ENCODE assay signal across 14 mouse cellular contexts in the genomic region with DNA sequence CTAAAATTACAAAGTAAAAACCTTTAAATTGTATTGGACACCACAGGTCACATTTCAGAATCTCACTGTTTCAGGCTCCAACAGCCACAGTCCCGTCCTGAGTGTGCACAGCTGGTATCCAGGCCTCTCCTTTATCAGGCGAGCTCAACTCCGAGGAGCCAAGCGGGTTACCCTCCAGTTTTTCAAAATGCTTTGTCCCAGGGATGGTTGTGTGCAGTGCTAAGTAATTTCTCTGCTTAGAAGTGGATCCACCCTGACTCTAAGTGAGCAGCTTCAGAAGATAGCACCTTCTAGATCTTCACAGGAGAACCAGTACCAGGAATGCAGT.
DNase-seq lines count a peak whose midpoint lies in the region; ATAC-seq and TF ChIP-seq lines count a peak whose summit lies in the region.
"Had no signal": no experiment of that assay in that cellular context is flagged by ENCODE, and none has a peak within 500 bp of the region (broad histone marks: within the 10 kb centered on the region; RNA-seq: fewer than 3 reads in every experiment).

No protein-coding gene starts in this region.

- WGBS in forebrain, embryonic 10.5 days: 62% methylated on average over 4 of the region's 4 CpGs
- 54% methylated on average over 4 of the region's 4 CpGs for WGBS in forebrain, embryonic 11.5 days
- 47% methylated on average over 4 of the region's 4 CpGs for WGBS in kidney, embryonic 16.5 days
- 38% methylated on average over 4 of the region's 4 CpGs for WGBS in embryonic facial prominence, embryonic 15.5 days
- WGBS in limb, embryonic 14.5 days: 21% methylated on average over 4 of the region's 4 CpGs

- no peak overlapping the region for H3K9ac ChIP-seq in forebrain, embryonic 11.5 days (ENCODE audit: low read length)
- no peak overlapping the region for H3K9ac ChIP-seq in kidney, embryonic 16.5 days (replicated peaks; ENCODE audit: low read length)
- no peak overlapping the region for H3K9ac ChIP-seq in embryonic facial prominence, embryonic 15.5 days
- no peak overlapping the region for H3K9ac ChIP-seq in limb, embryonic 14.5 days (ENCODE audit: low read depth, low read length, severe bottlenecking)

- no peak overlapping the region for H3K4me2 ChIP-seq in forebrain, embryonic 11.5 days (ENCODE audit: low read depth, low read length, severe bottlenecking)
- H3K4me2 ChIP-seq in kidney, embryonic 16.5 days (replicated peaks; ENCODE audit: low read depth, low read length): no peak overlapping the region
- no peak overlapping the region for H3K4me2 ChIP-seq in embryonic facial prominence, embryonic 15.5 days (replicated peaks)
- 0 out of 2 replicates have a peak overlapping the region, but pooled peaks have one; percentile 0 for H3K4me2 ChIP-seq in limb, embryonic 14.5 days (replicated peaks; ENCODE audit: low read depth, low read length, severe bottlenecking)
- H3K4me2 ChIP-seq: liver, embryonic 11.5 days had no signal

- H3K27ac ChIP-seq in forebrain, embryonic 10.5 days: peak overlapping the region; percentile 44
- no peak overlapping the region for H3K27ac ChIP-seq in forebrain, embryonic 11.5 days (ENCODE audit: low read depth, low read length)
- peak overlapping the region; percentile 81 for H3K27ac ChIP-seq in kidney, embryonic 16.5 days (ENCODE audit: low read length)
- peak overlapping the region; percentile 63; the same call in 1 of the 2 replicates for H3K27ac ChIP-seq in embryonic facial prominence, embryonic 15.5 days (replicated peaks)
- H3K27ac ChIP-seq in limb, embryonic 14.5 days (replicated peaks; ENCODE audit: low read depth, low read length): peak overlapping the region; percentile 21; the same call in 1 of the 2 replicates

- H3K9me3 ChIP-seq in forebrain, embryonic 10.5 days: no peaks in the 10 kb centered on the region
- H3K9me3 ChIP-seq in forebrain, embryonic 11.5 days (ENCODE audit: control insufficient read depth, low read length): no peaks in the 10 kb centered on the region
- no peaks in the 10 kb centered on the region for H3K9me3 ChIP-seq in kidney, embryonic 16.5 days (ENCODE audit: low read length)
- H3K9me3 ChIP-seq in embryonic facial prominence, embryonic 15.5 days (replicated peaks): no peaks in the 10 kb centered on the region
- no peaks in the 10 kb centered on the region for H3K9me3 ChIP-seq in limb, embryonic 14.5 days (ENCODE audit: control insufficient read depth, low read length)

- DNase-seq in forebrain, embryonic 10.5 days (ENCODE audit: extremely low spot score, low spot score): no peak
- DNase-seq in forebrain, embryonic 11.5 days (ENCODE audit: low spot score): no peak
- DNase-seq in kidney, adult 18-20 months: no peak
- peak; percentile 30 for DNase-seq in limb, embryonic 14.5 days (ENCODE audit: low spot score)
- no peak for DNase-seq in cerebellum, postnatal 25 days
- DNase-seq in gastrocnemius, adult 8-10 months (ENCODE audit: low spot score in 2 of 2): no peak
- DNase-seq: adrenal gland, postnatal 36 days; cerebellum, adult 18-20 months; gastrocnemius, postnatal 25 days; layer of hippocampus, postnatal 36 days; lung, postnatal 36 days had no signal

- H3K36me3 ChIP-seq in forebrain, embryonic 10.5 days (replicated peaks): no peaks in the 10 kb centered on the region
- no peaks in the 10 kb centered on the region for H3K36me3 ChIP-seq in forebrain, embryonic 11.5 days (ENCODE audit: control insufficient read depth, insufficient read depth, low read length)
- H3K36me3 ChIP-seq in kidney, embryonic 16.5 days (ENCODE audit: insufficient read depth, low read length): no peaks in the 10 kb centered on the region
- H3K36me3 ChIP-seq in embryonic facial prominence, embryonic 15.5 days: no peaks in the 10 kb centered on the region
- H3K36me3 ChIP-seq in limb, embryonic 14.5 days (ENCODE audit: control insufficient read depth, insufficient read depth, low read length): no peaks in the 10 kb centered on the region

- no peak for ATAC-seq in forebrain, embryonic 11.5 days (replicated peaks; ENCODE audit: low FRiP score)
- ATAC-seq in kidney, embryonic 16.5 days (ENCODE audit: low FRiP score, low TSS enrichment): no peak
- ATAC-seq in embryonic facial prominence, embryonic 15.5 days (ENCODE audit: insufficient number of reproducible peaks, low FRiP score, low TSS enrichment, low read depth): no peak
- ATAC-seq in limb, embryonic 14.5 days (ENCODE audit: low FRiP score, low read depth): peak; percentile 63; the same call in 1 of the 2 replicates

- TF ChIP-seq POLR2A in limb, embryonic 14.5 days (IDR thresholded peaks at IDR 0.05; ENCODE audit: borderline replicate concordance, extremely low read depth, insufficient read depth, insufficient read length): no peak

- no peak overlapping the region for H3K4me3 ChIP-seq in forebrain, embryonic 10.5 days
- no peak overlapping the region for H3K4me3 ChIP-seq in forebrain, embryonic 11.5 days (ENCODE audit: low read depth, low read length)
- no peak overlapping the region for H3K4me3 ChIP-seq in kidney, embryonic 16.5 days (ENCODE audit: low read length)
- no peak overlapping the region for H3K4me3 ChIP-seq in embryonic facial prominence, embryonic 15.5 days (replicated peaks)
- no peak overlapping the region for H3K4me3 ChIP-seq in limb, embryonic 14.5 days (replicated peaks; ENCODE audit: low read length)

- H3K27me3 ChIP-seq in forebrain, embryonic 10.5 days (ENCODE audit: poor library complexity, severe bottlenecking): no peaks in the 10 kb centered on the region
- no peaks in the 10 kb centered on the region for H3K27me3 ChIP-seq in forebrain, embryonic 11.5 days (ENCODE audit: control insufficient read depth, insufficient read depth, low read length)
- no peaks in the 10 kb centered on the region for H3K27me3 ChIP-seq in kidney, embryonic 16.5 days (ENCODE audit: insufficient read depth, low read length)
- no peaks in the 10 kb centered on the region for H3K27me3 ChIP-seq in embryonic facial prominence, embryonic 15.5 days
- H3K27me3 ChIP-seq in limb, embryonic 14.5 days (ENCODE audit: control insufficient read depth, insufficient read depth, low read length): no peaks in the 10 kb centered on the region

- peaks cover 21% of the 10 kb centered on the region for H3K4me1 ChIP-seq in forebrain, embryonic 10.5 days
- H3K4me1 ChIP-seq in forebrain, embryonic 11.5 days (replicated peaks; ENCODE audit: control insufficient read depth, insufficient read depth, low read length): peaks cover 2% of the 10 kb centered on the region; the same call in 1 of the 2 replicates
- peaks cover 19% of the 10 kb centered on the region for H3K4me1 ChIP-seq in kidney, embryonic 16.5 days (ENCODE audit: insufficient read depth, low read length)
- peaks cover 15% of the 10 kb centered on the region for H3K4me1 ChIP-seq in embryonic facial prominence, embryonic 15.5 days
- peaks cover 13% of the 10 kb centered on the region for H3K4me1 ChIP-seq in limb, embryonic 14.5 days (ENCODE audit: control insufficient read depth, insufficient read depth, low read length)
